Mouse (Mus musculus) kidney, postnatal 0 days (tissue): ENCODE measurements around the gene Ydjc. TPM values are rescaled to one million over a fixed set of nuclear protein-coding genes. Genes with fewer than 3 reads are reported as not detected.

Experiments
- ATAC-seq: fragments of 200-750 bp; cut with Nextera tagmentation; replicated peaks from 2 replicates; pipeline ENCODE4 v1.8.0; 2017; ENCODE audit warnings: low read depth, moderate number of reproducible peaks, moderate TSS enrichment, moderate library complexity; ENCODE audit not compliant: low FRiP score
- DNase-seq: peaks from one replicate; pipeline ENCODE4 v3.0.0-alpha.2; 2016; ENCODE audit warnings: low spot score
- H3K27ac ChIP-seq: fragments of 300-500 bp; sonication (generic); 2 replicates; pipeline ENCODE4 v1.5.1; 2014; ENCODE audit warnings: mild to moderate bottlenecking
- H3K27me3 ChIP-seq: fragments of 300-500 bp; sonication (generic); 2 replicates; pipeline ENCODE4 v1.6.1; 2014; ENCODE audit warnings: low read length, mixed read lengths; ENCODE audit not compliant: insufficient read depth
- H3K36me3 ChIP-seq: fragments of 300-500 bp; sonication (generic); 2 replicates; pipeline ENCODE4 v1.6.1; 2014; ENCODE audit warnings: low read length, mixed read lengths; ENCODE audit not compliant: insufficient read depth
- H3K4me1 ChIP-seq: fragments of 300-500 bp; sonication (generic); replicated peaks from 2 replicates; pipeline ENCODE4 v1.6.1; 2014; ENCODE audit warnings: antibody characterized with exemption, low read length, mixed read lengths; ENCODE audit not compliant: insufficient read depth
- H3K4me2 ChIP-seq: fragments of 300-500 bp; sonication (generic); 2 replicates; pipeline ENCODE4 v1.6.1; 2014; ENCODE audit warnings: mild to moderate bottlenecking, low read length, moderate library complexity, mixed read lengths
- H3K4me3 ChIP-seq: fragments of 300-500 bp; sonication (generic); replicated peaks from 2 replicates; pipeline ENCODE4 v1.5.1; 2014; ENCODE audit warnings: low read depth, low read length
- H3K9ac ChIP-seq: fragments of 300-500 bp; sonication (generic); 2 replicates; pipeline ENCODE4 v1.6.1; 2014; ENCODE audit warnings: low read depth, low read length
- H3K9me3 ChIP-seq: fragments of 300-500 bp; sonication (generic); replicated peaks from 2 replicates; pipeline ENCODE4 v1.6.1; 2016; ENCODE audit warnings: low read length, inconsistent platforms, mixed read lengths
- CTCF ChIP-seq: IDR thresholded peaks from 2 replicates; pipeline ENCODE4 v1.5.1; 2016; ENCODE audit warnings: antibody characterized with exemption, low read depth, mild to moderate bottlenecking, moderate library complexity
- WGBS: fragments of 180-500 bp; shearing (Covaris S2); extraction: QIAGEN DNeasy Blood & Tissue Kit; methylation state at CpG from one replicate; pipeline ENCODE4 v1.1.7; 2014; 5-methylcytosine and 5-hydroxymethylcytosine counted together
- polyA plus RNA-seq: library from polyadenylated mRNA; unstranded; fragments of >200 nt; fragmentation: Nextera tagmentation; extraction: Ambion mirVana; gene quantifications from 2 replicates; pipeline ENCODE4 v1.2.1, GENCODE M21; 2015

Ydjc gene
- polyA plus RNA-seq, 1 experiment from 2014 or later: 9.0 TPM

- ATAC-seq: no peak
- Histone ChIP-seq H3K4me2 (no peak overlapping the region), H3K4me3 (no peak overlapping the region), H3K36me3 (0 out of 2 replicates have a peak, but pooled peaks cover 4% of the 10 kb centered on the region), H3K27me3 (no peaks in the 10 kb centered on the region), H3K9ac (no peak overlapping the region), H3K27ac (no peak overlapping the region), H3K9me3 (no peaks in the 10 kb centered on the region), H3K4me1 (peaks cover 6% of the 10 kb centered on the region; the same call in 1 of the 2 replicates)
- no peak for DNase-seq
- no peak for TF ChIP-seq CTCF
- WGBS: 81% methylated on average over 14 of the region's 14 CpGs
Measured at GRCm38 (mm10) chr16:17121569-17121968, 22.9 kb upstream of the Ydjc start.

- peak; percentile 54 for DNase-seq
- H3K4me1 ChIP-seq: peaks cover 6% of the 10 kb centered on the region; the same call in 1 of the 2 replicates
- no peaks in the 10 kb centered on the region for H3K9me3 ChIP-seq
- no peaks in the 10 kb centered on the region for H3K27me3 ChIP-seq
- 5% methylated on average over 22 of the region's 22 CpGs for WGBS
- no peaks in the 10 kb centered on the region for H3K36me3 ChIP-seq
- H3K9ac ChIP-seq: peak overlapping the region; percentile 51
- H3K4me3 ChIP-seq: peak overlapping the region; percentile 38
- H3K27ac ChIP-seq: peak overlapping the region; percentile 1; the same call in 1 of the 2 replicates
- ATAC-seq: peak; percentile 45
- no peak for TF ChIP-seq CTCF
- peak overlapping the region; percentile 58 for H3K4me2 ChIP-seq
Measured at GRCm38 (mm10) chr16:17124119-17124870, 20.1 kb upstream of the Ydjc start.

- DNase-seq: peak; percentile 92
- Histone ChIP-seq H3K9me3 (no peaks in the 10 kb centered on the region), H3K27ac (peak within 1 kb of the TSS; percentile 1; the same call in 1 of the 2 replicates), H3K36me3 (no peaks in the 10 kb centered on the region), H3K4me1 (peaks cover 6% of the 10 kb centered on the region; the same call in 1 of the 2 replicates), H3K4me2 (peak within 1 kb of the TSS; percentile 58), H3K27me3 (no peaks in the 10 kb centered on the region), H3K9ac (peak within 1 kb of the TSS; percentile 51), H3K4me3 (peak within 1 kb of the TSS; percentile 38)
- peak; percentile 93 for ATAC-seq
- TF ChIP-seq CTCF: 0 out of 2 replicates have a peak, but pooled peaks have one; percentile 1
- WGBS: under 1% methylated on average over 25 of the region's 25 CpGs
Measured at GRCm38 (mm10) chr16:17124871-17125520, 19.4 kb upstream of the Ydjc start, which contains the start of gene 2610318N02Rik. Gene 2610318N02Rik, minus strand, starts transcription at chr16:17125167.

GRCm38 (mm10) chr16:17127292-17127691 lies 17.1 kb upstream of the Ydjc start:
- H3K9me3 ChIP-seq: no peaks in the 10 kb centered on the region
- H3K4me3 ChIP-seq: no peak overlapping the region
- H3K27ac ChIP-seq: no peak overlapping the region
- no peaks in the 10 kb centered on the region for H3K36me3 ChIP-seq
- no peak overlapping the region for H3K4me2 ChIP-seq
- ATAC-seq: no peak
- peak; percentile 54 for DNase-seq
- H3K9ac ChIP-seq: no peak overlapping the region
- TF ChIP-seq CTCF: peak; percentile 74
- 93% methylated on average over 1 of the region's 1 CpGs for WGBS
- H3K4me1 ChIP-seq: peaks cover 14% of the 10 kb centered on the region; the same call in 1 of the 2 replicates
- no peaks in the 10 kb centered on the region for H3K27me3 ChIP-seq

GRCm38 (mm10) chr16:17131191-17132088 lies 13.0 kb upstream of the Ydjc start:
- Histone ChIP-seq H3K9ac (peak overlapping the region; percentile 68), H3K4me1 (0 out of 2 replicates have a peak, but pooled peaks cover 8% of the 10 kb centered on the region), H3K4me3 (peak overlapping the region; percentile 67), H3K36me3 (no peaks in the 10 kb centered on the region), H3K27me3 (no peaks in the 10 kb centered on the region), H3K9me3 (no peaks in the 10 kb centered on the region), H3K27ac (no peak overlapping the region), H3K4me2 (peak overlapping the region; percentile 98)
- ATAC-seq (no peak), DNase-seq (no peak)
- 4% methylated on average over 43 of the region's 43 CpGs for WGBS
- no peak for TF ChIP-seq CTCF
